In the genomic region with DNA sequence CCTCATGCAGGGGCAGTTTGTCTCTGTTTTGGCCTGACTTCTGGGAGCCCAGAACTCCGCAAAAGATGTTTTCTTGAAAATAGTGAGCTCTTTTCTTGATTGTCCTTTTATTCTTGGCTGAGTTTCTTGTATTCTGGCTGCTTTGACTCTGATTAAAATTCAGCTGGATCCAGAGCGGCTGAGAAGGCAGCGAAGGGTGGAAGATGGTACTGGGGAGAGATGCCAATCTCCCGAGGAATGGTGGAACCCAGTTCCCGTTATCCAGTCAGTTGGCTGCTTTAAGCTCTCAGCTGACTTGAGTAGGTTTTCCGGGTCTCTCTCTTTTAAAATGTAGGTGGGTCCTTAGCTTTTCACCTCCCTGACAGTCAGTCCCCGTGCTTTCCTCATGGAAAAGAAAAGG, we compare ENCODE assay signal across 22 mouse cellular contexts. TPM values are rescaled to one million over a fixed set of nuclear protein-coding genes. Genes with fewer than 3 reads are reported as not detected.
DNase-seq lines count a peak whose midpoint lies in the region; ATAC-seq and TF ChIP-seq lines count a peak whose summit lies in the region.
"Had no signal": no experiment of that assay in that cellular context is flagged by ENCODE, and none has a peak within 500 bp of the region (broad histone marks: within the 10 kb centered on the region; RNA-seq: fewer than 3 reads in every experiment).

No protein-coding gene starts in this region.

- no peak overlapping the region for H3K9ac ChIP-seq in hindbrain, embryonic 13.5 days
- no peak overlapping the region for H3K9ac ChIP-seq in hindbrain, embryonic 11.5 days (ENCODE audit: low read depth, low read length)
- H3K9ac ChIP-seq: embryonic facial prominence, embryonic 12.5 days; heart, embryonic 15.5 days; liver, embryonic 13.5 days; lung, embryonic 14.5 days had no signal

- H3K36me3 ChIP-seq in hindbrain, embryonic 13.5 days, result no peaks in the 10 kb centered on the region
- no peaks in the 10 kb centered on the region for H3K36me3 ChIP-seq in hindbrain, embryonic 11.5 days (ENCODE audit: control insufficient read depth, insufficient read depth, low read length)
- H3K36me3 ChIP-seq: embryonic facial prominence, embryonic 12.5 days; heart, embryonic 15.5 days; liver, embryonic 13.5 days had no signal

- no peak overlapping the region for H3K4me3 ChIP-seq in hindbrain, embryonic 13.5 days
- no peak overlapping the region for H3K4me3 ChIP-seq in hindbrain, embryonic 11.5 days (ENCODE audit: low read depth, low read length)
- H3K4me3 ChIP-seq: embryonic facial prominence, embryonic 12.5 days; heart, embryonic 15.5 days; left cerebral cortex, adult 2 months; liver, embryonic 13.5 days had no signal

- no peak overlapping the region for H3K4me2 ChIP-seq in hindbrain, embryonic 13.5 days
- no peak overlapping the region for H3K4me2 ChIP-seq in hindbrain, embryonic 11.5 days (replicated peaks; ENCODE audit: low read depth, low read length)
- H3K4me2 ChIP-seq: embryonic facial prominence, embryonic 12.5 days; heart, embryonic 15.5 days; liver, embryonic 13.5 days; lung, embryonic 14.5 days had no signal

- no peak for TF ChIP-seq CTCF in brain, embryonic 14.5 days (IDR thresholded peaks at IDR 0.05; ENCODE audit: borderline replicate concordance, extremely low read depth, insufficient read depth, insufficient read length)

- no peaks in the 10 kb centered on the region for H3K9me3 ChIP-seq in hindbrain, embryonic 13.5 days
- no peaks in the 10 kb centered on the region for H3K9me3 ChIP-seq in hindbrain, embryonic 11.5 days (ENCODE audit: control insufficient read depth, low read length)
- H3K9me3 ChIP-seq: embryonic facial prominence, embryonic 12.5 days; heart, embryonic 15.5 days; liver, embryonic 13.5 days had no signal

- peak overlapping the region; percentile 40; the same call in 1 of the 2 replicates for H3K27ac ChIP-seq in hindbrain, embryonic 13.5 days
- no peak overlapping the region for H3K27ac ChIP-seq in hindbrain, embryonic 11.5 days (ENCODE audit: low read depth, low read length)
- H3K27ac ChIP-seq: embryonic facial prominence, embryonic 12.5 days; heart, embryonic 15.5 days; left cerebral cortex, adult 2 months; liver, embryonic 13.5 days had no signal

- DNase-seq in cerebellum, postnatal 10 days, result peak; percentile 46 to 59
- no peak for DNase-seq in cerebellum, postnatal 4 days (ENCODE audit: low spot score in 2 of 2)
- no peak for DNase-seq in hindbrain, embryonic 11.5 days (ENCODE audit: low spot score)
- DNase-seq in layer of hippocampus, postnatal 14 days (ENCODE audit: low spot score in 2 of 2), result peak; percentile 24 to 65
- DNase-seq in layer of hippocampus, adult 9-11 months, result no peak
- peak; percentile 49 for DNase-seq in brain, embryonic 14.5 days (ENCODE audit: low read depth)
- no peak for DNase-seq in retina, embryonic 14.5 days (ENCODE audit: low spot score)
- DNase-seq: adrenal gland, postnatal 14 days; gastrocnemius, postnatal 36 days; heart, postnatal 4 days; liver, embryonic 13.5 days; lung, embryonic 14.5 days; lung, postnatal 36 days; right cerebral cortex, adult 18-20 months; thymus, postnatal 25 days had no signal

- no peak for TF ChIP-seq POLR2A in brain, embryonic 14.5 days (IDR thresholded peaks at IDR 0.05; ENCODE audit: borderline replicate concordance, extremely low read depth, insufficient read depth, insufficient read length, poor library complexity, severe bottlenecking)

- no peak for ATAC-seq in hindbrain, embryonic 13.5 days (ENCODE audit: low FRiP score)
- ATAC-seq in hindbrain, embryonic 11.5 days (ENCODE audit: low FRiP score), result no peak
- ATAC-seq: midbrain, embryonic 16.5 days had no signal

- H3K27me3 ChIP-seq in hindbrain, embryonic 13.5 days, result no peaks in the 10 kb centered on the region
- no peaks in the 10 kb centered on the region for H3K27me3 ChIP-seq in hindbrain, embryonic 11.5 days (ENCODE audit: control insufficient read depth, insufficient read depth, low read length)
- H3K27me3 ChIP-seq: CH12.LX; embryonic facial prominence, embryonic 12.5 days; heart, embryonic 15.5 days; liver, embryonic 13.5 days had no signal

- peaks cover 18% of the 10 kb centered on the region for H3K4me1 ChIP-seq in hindbrain, embryonic 13.5 days (replicated peaks)
- peaks cover 8% of the 10 kb centered on the region for H3K4me1 ChIP-seq in hindbrain, embryonic 11.5 days (replicated peaks; ENCODE audit: control insufficient read depth, insufficient read depth, low read length)

- 75% methylated on average over 7 of the region's 7 CpGs for WGBS in hindbrain, embryonic 13.5 days
- 80% methylated on average over 7 of the region's 7 CpGs for WGBS in hindbrain, embryonic 11.5 days

RNA-seq across cellular contexts. Expression of a gene that starts 47.9 kb away (rescaled TPM):
- 18.9 and 20.7 TPM in 2 replicates for polyA plus RNA-seq in hindbrain, embryonic 13.5 days (2015; fragmentation: Nextera tagmentation; extraction: Ambion mirVana)
- 22.2 and 23.4 TPM in 2 replicates for polyA plus RNA-seq in hindbrain, embryonic 11.5 days (2014; fragmentation: Nextera tagmentation; extraction: Ambion mirVana)
- total RNA-seq in layer of hippocampus, postnatal 14 days (2021), result 10 to 100 TPM; 69.3 to 72.7 TPM
- 22.4 and 32.2 TPM in 2 replicates for polyA plus RNA-seq in brain, embryonic 14.5 days (2012; rRNA removed)
- total RNA-seq: MEL had no signal

Comparison
In these comparisons a context has a peak if more than half of its experiments do, and no peak if none do; other contexts are left out.
1. DNase-seq: peak in cerebellum, postnatal 10 days (2 of 2), layer of hippocampus, postnatal 14 days (2 of 2) and brain, embryonic 14.5 days (single experiment); none in cerebellum, postnatal 4 days (0 of 2), hindbrain, embryonic 11.5 days (single experiment), layer of hippocampus, adult 9-11 months (single experiment) and retina, embryonic 14.5 days (single experiment).